Mouse (Mus musculus) midbrain, embryonic 16.5 days (tissue): ENCODE measurements around the gene Ppm1g. TPM values are rescaled to one million over a fixed set of nuclear protein-coding genes. Genes with fewer than 3 reads are reported as not detected.

Experiments used
- ATAC-seq: fragments of 200-750 bp; cut with Nextera tagmentation; 2 replicates; pipeline ENCODE4 v1.8.0; 2017; ENCODE audit warnings: moderate TSS enrichment
- H3K27ac ChIP-seq: fragments of 300-500 bp; sonication (generic); 2 replicates; pipeline ENCODE4 v1.5.1; 2014; ENCODE audit warnings: mild to moderate bottlenecking, low read length, mixed read lengths
- H3K27me3 ChIP-seq: fragments of 300-500 bp; sonication (generic); 2 replicates; pipeline ENCODE4 v1.6.1; 2014; ENCODE audit warnings: low read depth, low read length, mixed read lengths; ENCODE audit not compliant: control insufficient read depth, insufficient read depth
- H3K36me3 ChIP-seq: fragments of 300-500 bp; sonication (generic); 2 replicates; pipeline ENCODE4 v1.6.1; 2014; ENCODE audit warnings: mild to moderate bottlenecking, low read length, moderate library complexity, mixed read lengths; ENCODE audit not compliant: control insufficient read depth, insufficient read depth
- H3K4me1 ChIP-seq: fragments of 300-500 bp; sonication (generic); 2 replicates; pipeline ENCODE4 v1.6.1; 2014; ENCODE audit warnings: mild to moderate bottlenecking, low read length, mixed read lengths; ENCODE audit not compliant: control insufficient read depth, insufficient read depth
- H3K4me2 ChIP-seq: fragments of 300-500 bp; sonication (generic); 2 replicates; pipeline ENCODE4 v1.6.1; 2014; ENCODE audit warnings: mild to moderate bottlenecking, low read length, mixed read lengths
- H3K4me3 ChIP-seq: fragments of 300-500 bp; sonication (generic); 2 replicates; pipeline ENCODE4 v1.5.1; 2014; ENCODE audit warnings: low read depth, mild to moderate bottlenecking, low read length, moderate library complexity, mixed read lengths
- H3K9ac ChIP-seq: fragments of 300-500 bp; sonication (generic); 2 replicates; pipeline ENCODE4 v1.6.1; 2014; ENCODE audit warnings: low read depth, low read length, mixed read lengths
- H3K9me3 ChIP-seq: fragments of 300-500 bp; sonication (generic); replicated peaks from 2 replicates; pipeline ENCODE4 v1.6.1; 2014; ENCODE audit warnings: mild to moderate bottlenecking, low read length, mixed read lengths; ENCODE audit not compliant: control insufficient read depth, poor library complexity, severe bottlenecking
- WGBS: fragments of 180-500 bp; shearing (Covaris S2); extraction: QIAGEN DNeasy Blood & Tissue Kit; methylation state at CpG from one replicate; pipeline ENCODE4 v1.1.7; 2014; 5-methylcytosine and 5-hydroxymethylcytosine counted together
- polyA plus RNA-seq: library from polyadenylated mRNA; unstranded; fragments of >200 nt; fragmentation: Nextera tagmentation; extraction: Ambion mirVana; gene quantifications from 2 replicates; pipeline ENCODE4 v1.2.1, GENCODE M21; 2015

Ppm1g gene
- 183 and 186 TPM in 2 replicates for polyA plus RNA-seq

GRCm38 (mm10) chr5:31220448-31221303, at the start of gene Ppm1g:
Gene Ppm1g, minus strand, starts transcription at chr5:31220687.
- H3K4me3 ChIP-seq: peak within 1 kb of the TSS; percentile 99
- H3K27me3 ChIP-seq: no peaks in the 10 kb centered on the region
- peaks cover 23% of the 10 kb centered on the region for H3K4me1 ChIP-seq
- peak; percentile 93 for ATAC-seq
- H3K9me3 ChIP-seq: no peaks in the 10 kb centered on the region
- WGBS: under 1% methylated on average over 67 of the region's 70 CpGs
- H3K27ac ChIP-seq: peak within 1 kb of the TSS; percentile 93
- H3K36me3 ChIP-seq: no peaks in the 10 kb centered on the region
- H3K9ac ChIP-seq: peak within 1 kb of the TSS; percentile 94
- peak within 1 kb of the TSS; percentile 57 for H3K4me2 ChIP-seq

GRCm38 (mm10) chr5:31267686-31268085, 47.2 kb upstream of the Ppm1g start:
- H3K27ac ChIP-seq: no peak overlapping the region
- H3K4me1 ChIP-seq: no peaks in the 10 kb centered on the region
- H3K27me3 ChIP-seq: no peaks in the 10 kb centered on the region
- H3K9me3 ChIP-seq: no peaks in the 10 kb centered on the region
- no peak overlapping the region for H3K4me3 ChIP-seq
- 57% methylated on average over 6 of the region's 6 CpGs for WGBS
- H3K36me3 ChIP-seq: peaks cover 57% of the 10 kb centered on the region
- no peak overlapping the region for H3K9ac ChIP-seq
- no peak for ATAC-seq
- no peak overlapping the region for H3K4me2 ChIP-seq

GRCm38 (mm10) chr5:31266101-31266500, 45.6 kb upstream of the Ppm1g start:
- Histone ChIP-seq H3K9ac (no peak overlapping the region), H3K4me2 (no peak overlapping the region), H3K36me3 (peaks cover 62% of the 10 kb centered on the region), H3K27ac (no peak overlapping the region), H3K27me3 (no peaks in the 10 kb centered on the region), H3K4me1 (no peaks in the 10 kb centered on the region), H3K4me3 (no peak overlapping the region), H3K9me3 (no peaks in the 10 kb centered on the region)
- no peak for ATAC-seq
- WGBS: 95% methylated on average over 7 of the region's 7 CpGs

GRCm38 (mm10) chr5:31257616-31258015, 37.1 kb upstream of the Ppm1g start:
- no peak overlapping the region for H3K4me2 ChIP-seq
- no peak overlapping the region for H3K9ac ChIP-seq
- 88% methylated on average over 11 of the region's 11 CpGs for WGBS
- H3K4me3 ChIP-seq: no peak overlapping the region
- no peak overlapping the region for H3K27ac ChIP-seq
- peaks cover 29% of the 10 kb centered on the region; the same call in 1 of the 2 replicates for H3K36me3 ChIP-seq
- no peaks in the 10 kb centered on the region for H3K4me1 ChIP-seq
- ATAC-seq: no peak
- no peaks in the 10 kb centered on the region for H3K9me3 ChIP-seq
- no peaks in the 10 kb centered on the region for H3K27me3 ChIP-seq

GRCm38 (mm10) chr5:31255971-31256370, 35.5 kb upstream of the Ppm1g start:
- WGBS: 88% methylated on average over 2 of the region's 2 CpGs
- no peak overlapping the region for H3K9ac ChIP-seq
- H3K4me2 ChIP-seq: no peak overlapping the region
- peaks cover 30% of the 10 kb centered on the region for H3K36me3 ChIP-seq
- ATAC-seq: no peak
- no peak overlapping the region for H3K27ac ChIP-seq
- H3K27me3 ChIP-seq: no peaks in the 10 kb centered on the region
- no peaks in the 10 kb centered on the region for H3K4me1 ChIP-seq
- no peak overlapping the region for H3K4me3 ChIP-seq
- no peaks in the 10 kb centered on the region for H3K9me3 ChIP-seq

GRCm38 (mm10) chr5:31255381-31255780, 34.9 kb upstream of the Ppm1g start:
- H3K27ac ChIP-seq: no peak overlapping the region
- H3K9me3 ChIP-seq: no peaks in the 10 kb centered on the region
- H3K4me2 ChIP-seq: no peak overlapping the region
- no peaks in the 10 kb centered on the region for H3K27me3 ChIP-seq
- WGBS: 89% methylated on average over 2 of the region's 2 CpGs
- no peak for ATAC-seq
- no peak overlapping the region for H3K9ac ChIP-seq
- no peak overlapping the region for H3K4me3 ChIP-seq
- peaks cover 28% of the 10 kb centered on the region for H3K36me3 ChIP-seq
- no peaks in the 10 kb centered on the region for H3K4me1 ChIP-seq

GRCm38 (mm10) chr5:31254901-31255300, 34.4 kb upstream of the Ppm1g start:
- WGBS: 90% methylated on average over 8 of the region's 8 CpGs
- H3K27me3 ChIP-seq: no peaks in the 10 kb centered on the region
- H3K27ac ChIP-seq: no peak overlapping the region
- no peaks in the 10 kb centered on the region for H3K4me1 ChIP-seq
- H3K9me3 ChIP-seq: no peaks in the 10 kb centered on the region
- H3K4me2 ChIP-seq: no peak overlapping the region
- H3K4me3 ChIP-seq: no peak overlapping the region
- peaks cover 26% of the 10 kb centered on the region for H3K36me3 ChIP-seq
- no peak overlapping the region for H3K9ac ChIP-seq
- ATAC-seq: no peak

- Histone ChIP-seq H3K4me2 (no peak overlapping the region), H3K9ac (no peak overlapping the region), H3K4me1 (no peaks in the 10 kb centered on the region), H3K9me3 (no peaks in the 10 kb centered on the region), H3K4me3 (no peak overlapping the region), H3K27me3 (no peaks in the 10 kb centered on the region), H3K36me3 (peaks cover 31% of the 10 kb centered on the region), H3K27ac (no peak overlapping the region)
- no peak for ATAC-seq
- WGBS: 89% methylated on average over 7 of the region's 7 CpGs
Observed at GRCm38 (mm10) chr5:31254452-31254851, 34.0 kb upstream of the Ppm1g start.

GRCm38 (mm10) chr5:31253806-31254205, 33.3 kb upstream of the Ppm1g start:
- H3K4me3 ChIP-seq: no peak overlapping the region
- H3K9me3 ChIP-seq: no peaks in the 10 kb centered on the region
- WGBS: 97% methylated on average over 8 of the region's 8 CpGs
- no peak overlapping the region for H3K4me2 ChIP-seq
- H3K9ac ChIP-seq: no peak overlapping the region
- H3K36me3 ChIP-seq: peaks cover 35% of the 10 kb centered on the region
- no peak overlapping the region for H3K27ac ChIP-seq
- ATAC-seq: no peak
- H3K4me1 ChIP-seq: no peaks in the 10 kb centered on the region
- H3K27me3 ChIP-seq: no peaks in the 10 kb centered on the region
